Mouse (Mus musculus): ENCODE data around the gene Bicd2.

Bicd2 gene

DNA sequence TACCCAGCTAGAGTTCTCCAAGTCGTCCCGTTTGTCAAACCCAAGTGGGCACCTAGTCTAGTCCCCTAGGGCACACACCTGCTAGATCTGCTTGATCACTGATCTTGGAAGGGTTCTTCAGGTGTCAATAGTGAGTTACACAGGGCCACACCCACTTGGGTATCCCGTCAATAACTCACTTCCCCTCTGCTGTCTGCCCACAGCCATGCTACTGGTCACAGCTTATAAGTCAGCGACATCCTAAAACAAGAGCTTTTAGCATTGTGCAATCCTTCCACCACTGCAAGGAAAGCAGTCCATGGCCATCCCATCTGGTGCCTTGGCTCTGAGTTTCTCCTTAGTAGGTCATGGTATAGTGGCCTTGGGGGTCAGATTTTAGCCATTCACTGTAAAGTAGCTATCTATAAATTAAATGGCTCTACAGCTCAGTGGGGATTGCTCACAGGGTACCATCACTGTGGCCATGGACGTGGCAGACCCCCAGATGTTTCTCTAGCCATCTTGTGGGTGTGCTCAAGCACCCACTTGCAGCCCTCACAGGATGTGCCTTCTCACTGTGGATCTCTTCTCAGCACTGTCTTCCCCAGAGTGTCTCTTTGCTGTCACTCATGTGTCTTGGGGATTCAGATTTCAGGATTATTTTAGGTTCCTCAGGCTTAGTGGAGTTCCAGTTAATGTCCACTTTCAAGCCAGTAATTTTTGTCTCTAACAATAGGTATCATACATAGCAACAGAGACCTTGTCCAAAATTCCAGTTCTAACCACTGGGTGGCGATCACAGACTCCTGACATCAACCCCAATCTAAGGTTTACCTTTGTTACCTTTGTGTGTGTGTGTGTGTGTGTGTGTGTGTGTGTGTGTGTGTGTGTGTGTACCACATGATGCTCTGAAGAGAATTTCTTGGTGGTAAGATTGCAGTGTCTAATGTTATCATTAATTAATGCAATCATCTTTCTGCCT is 14.9 kb upstream of the Bicd2 start:
- peak; percentile 69 for DNase-seq (ENCODE audit: low spot score)

DNA sequence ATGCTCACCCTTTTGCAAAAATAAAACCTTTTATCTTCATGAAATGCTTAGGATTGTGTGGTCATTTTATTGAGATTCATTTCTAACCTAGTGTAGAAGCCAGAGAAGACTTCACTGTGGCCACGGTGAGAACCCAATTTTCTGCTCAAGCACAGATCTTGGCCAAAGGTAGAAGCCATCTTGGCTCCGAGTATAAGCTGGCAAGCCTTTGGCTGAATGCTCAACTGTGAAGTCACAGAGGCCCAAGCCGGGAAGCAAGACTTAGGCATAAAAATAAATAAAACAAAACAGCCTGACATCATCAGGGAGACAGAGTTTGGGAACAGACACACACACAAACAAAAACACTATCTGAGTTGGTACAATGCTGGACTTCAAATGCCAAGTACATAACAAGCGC is 13.3 kb upstream of the Bicd2 start:
- no peak for DNase-seq (ENCODE audit: low spot score)

DNA sequence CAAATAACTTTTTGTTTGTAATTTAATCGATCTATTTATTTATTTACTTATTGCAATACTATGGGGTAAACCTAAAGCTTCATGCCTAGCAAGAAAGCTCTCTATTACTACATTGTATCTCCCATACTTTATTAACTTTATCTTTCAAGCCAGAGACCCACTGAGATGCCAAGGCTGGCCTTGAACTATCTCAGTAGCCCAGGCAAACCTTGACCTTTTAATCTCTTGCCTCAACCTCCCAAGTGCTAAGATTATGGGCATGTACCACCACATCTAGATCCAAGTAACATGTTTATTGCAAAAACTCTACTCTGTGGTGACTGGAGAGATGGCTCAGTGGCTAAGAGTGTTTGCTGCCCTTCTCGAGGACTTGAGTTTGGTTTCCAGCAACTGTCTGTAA is 8.1 kb upstream of the Bicd2 start:
- DNase-seq (ENCODE audit: low spot score): no peak

DNA sequence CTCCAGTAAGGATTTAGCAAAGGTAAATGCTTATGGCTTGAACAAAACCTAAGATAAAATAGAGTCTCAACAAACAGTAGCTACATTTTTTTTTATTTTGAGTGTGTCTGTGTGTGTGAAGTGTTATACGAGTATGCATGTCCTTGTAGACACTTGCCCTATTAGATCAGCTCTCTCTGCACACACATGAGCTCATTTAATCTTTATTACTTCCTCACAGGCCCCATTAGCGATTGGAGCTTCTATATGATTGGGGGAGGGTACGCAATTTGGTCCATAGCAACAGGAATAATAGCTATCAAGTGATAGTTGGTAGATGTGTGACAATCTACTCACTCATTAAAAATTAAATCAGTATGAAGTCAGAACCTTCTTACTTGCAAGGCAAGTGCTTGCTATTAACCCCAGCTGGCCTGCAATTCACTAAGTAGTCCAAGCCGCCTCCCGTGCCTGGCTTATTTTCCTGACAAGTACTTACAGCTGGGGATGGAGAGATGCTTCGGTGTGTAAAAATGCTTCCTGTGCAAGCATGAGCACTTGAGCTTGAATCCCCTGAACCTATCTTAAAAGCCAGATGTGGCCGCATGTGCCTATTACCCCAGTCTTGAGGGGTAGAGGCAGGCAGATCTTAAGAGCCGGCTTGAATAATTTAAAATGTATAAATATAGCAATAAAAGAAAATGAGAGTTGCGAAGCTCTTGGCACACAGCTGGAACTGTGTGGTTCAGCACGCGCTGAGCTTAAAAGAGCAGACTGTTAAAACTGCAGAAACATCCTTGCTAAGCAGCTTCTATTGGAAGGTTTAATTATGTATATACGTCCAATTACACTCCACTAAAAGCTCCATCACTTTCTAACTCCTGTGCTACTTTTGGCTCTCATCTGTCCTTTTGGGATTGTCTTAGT is 6.1 kb upstream of the Bicd2 start:
- DNase-seq (ENCODE audit: low spot score): no peak

DNA sequence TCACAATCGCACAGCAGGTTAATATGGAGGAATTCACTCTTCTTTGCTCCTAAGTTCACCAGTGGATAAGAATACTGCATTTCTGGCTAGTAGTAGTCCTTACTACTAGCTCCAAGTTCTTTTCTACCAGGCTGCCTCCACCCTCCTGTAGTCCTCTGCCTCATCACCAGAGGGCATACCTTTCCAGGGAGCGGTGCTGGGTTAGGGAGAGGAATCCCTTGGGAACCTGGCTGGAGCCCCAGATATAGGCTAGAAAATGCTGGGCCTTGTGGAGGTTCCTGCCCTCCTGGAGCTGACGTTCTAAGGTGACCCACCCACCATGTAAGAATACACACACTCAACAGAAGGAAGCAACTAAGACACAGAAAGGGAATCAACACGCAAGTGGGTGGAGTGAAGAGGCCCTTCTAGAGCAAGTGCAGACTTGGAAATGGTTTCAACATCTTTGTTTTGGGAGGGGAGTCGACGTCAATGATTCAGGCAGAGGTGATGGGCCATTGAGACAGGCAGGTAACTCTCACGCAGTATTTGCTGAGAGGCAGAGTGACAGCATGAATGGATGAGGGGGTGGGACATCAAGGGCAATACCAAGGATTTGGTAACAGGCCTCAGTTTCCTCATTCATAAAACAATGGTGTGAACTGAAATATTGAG is 2.4 kb upstream of the Bicd2 start:
- DNase-seq (ENCODE audit: low spot score): peak; percentile 39

GRCm38 (mm10) chr13:49341831-49342722 is 692 bp downstream of the Bicd2 start:
- peak; percentile 31 for DNase-seq (ENCODE audit: low spot score)

DNA sequence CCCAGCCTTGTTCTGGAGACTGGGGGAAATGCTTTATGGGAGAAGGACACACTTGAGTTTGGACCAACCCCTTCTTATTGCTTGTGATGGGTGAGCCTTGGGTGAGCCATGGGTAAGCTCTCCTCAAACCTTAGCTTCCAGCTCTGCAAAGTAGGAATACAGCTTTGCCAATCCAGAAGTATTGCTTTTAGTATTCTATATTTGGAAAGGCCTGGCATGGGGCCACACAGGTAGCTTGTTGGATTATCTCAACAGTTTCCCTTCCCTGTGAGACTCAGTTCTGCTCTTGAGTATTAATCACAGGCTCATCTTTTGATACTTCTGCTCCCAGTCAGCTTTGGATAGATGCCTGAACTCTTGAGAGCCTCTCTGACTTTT is 1.3 kb downstream of the Bicd2 start:
- DNase-seq (ENCODE audit: low spot score): no peak

DNA sequence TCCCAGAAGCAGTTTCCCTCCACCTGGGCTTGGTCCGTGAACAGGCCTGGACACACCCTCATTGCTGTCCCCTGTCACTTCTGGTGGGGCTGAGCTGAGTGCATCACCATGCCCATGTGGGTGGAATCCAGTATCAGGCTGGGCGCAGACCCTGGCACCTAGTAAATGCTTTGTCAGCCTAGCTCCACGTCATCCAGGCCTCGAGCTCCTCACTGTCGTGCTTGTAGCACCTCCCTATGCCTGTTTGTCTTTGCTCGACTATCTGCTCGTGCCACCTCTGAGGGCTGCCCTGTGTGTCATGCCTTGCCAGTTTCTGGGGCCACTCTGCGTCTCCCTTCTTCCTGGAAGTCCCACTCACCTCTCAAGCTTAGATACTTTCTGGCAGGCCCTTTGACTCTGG is 3.2 kb downstream of the Bicd2 start:
- DNase-seq (ENCODE audit: low spot score): no peak

DNA sequence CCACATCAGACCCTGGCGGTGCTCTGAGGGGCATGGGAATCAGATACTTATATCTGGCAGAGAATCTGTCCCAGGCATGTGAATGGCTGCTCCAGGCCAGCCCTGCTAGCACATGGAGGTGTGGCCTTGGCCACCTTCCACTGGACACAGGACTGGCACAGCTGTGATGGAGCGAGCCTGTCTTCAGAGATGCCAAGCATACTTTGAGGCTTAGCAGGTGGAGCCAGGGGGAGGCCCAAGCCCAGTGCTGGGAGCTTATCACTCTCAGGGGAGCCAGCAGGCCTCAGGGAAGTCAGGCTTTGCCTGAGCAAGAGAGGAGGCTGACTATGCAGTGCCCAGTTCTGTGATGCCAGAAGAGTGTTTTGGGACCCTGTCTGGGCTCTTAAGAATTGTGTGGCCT is 4.1 kb downstream of the Bicd2 start:
- no peak for DNase-seq (ENCODE audit: low spot score)

DNA sequence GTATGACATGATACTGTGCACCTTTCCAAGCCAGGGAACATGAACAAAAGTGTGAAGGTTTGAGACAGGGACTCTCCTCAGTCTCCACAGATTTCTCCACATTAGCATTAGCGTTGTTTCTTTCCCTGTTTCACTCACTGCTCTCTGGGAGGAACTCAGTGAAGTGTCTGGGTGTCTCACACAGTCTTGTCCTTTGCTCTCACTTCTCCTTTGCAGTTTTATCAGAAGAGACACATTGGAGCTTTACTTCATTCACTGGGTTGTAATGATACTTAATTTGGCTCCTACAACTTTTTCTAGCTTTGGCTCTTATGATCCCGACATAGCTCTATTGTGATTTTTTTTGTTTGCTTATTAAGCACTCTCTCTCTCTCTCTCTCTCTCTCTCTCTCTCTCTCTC is 7.1 kb downstream of the Bicd2 start:
- DNase-seq (ENCODE audit: low spot score): no peak

GRCm38 (mm10) chr13:49349335-49349734 is 8.0 kb downstream of the Bicd2 start:
- DNase-seq (ENCODE audit: low spot score): no peak

DNA sequence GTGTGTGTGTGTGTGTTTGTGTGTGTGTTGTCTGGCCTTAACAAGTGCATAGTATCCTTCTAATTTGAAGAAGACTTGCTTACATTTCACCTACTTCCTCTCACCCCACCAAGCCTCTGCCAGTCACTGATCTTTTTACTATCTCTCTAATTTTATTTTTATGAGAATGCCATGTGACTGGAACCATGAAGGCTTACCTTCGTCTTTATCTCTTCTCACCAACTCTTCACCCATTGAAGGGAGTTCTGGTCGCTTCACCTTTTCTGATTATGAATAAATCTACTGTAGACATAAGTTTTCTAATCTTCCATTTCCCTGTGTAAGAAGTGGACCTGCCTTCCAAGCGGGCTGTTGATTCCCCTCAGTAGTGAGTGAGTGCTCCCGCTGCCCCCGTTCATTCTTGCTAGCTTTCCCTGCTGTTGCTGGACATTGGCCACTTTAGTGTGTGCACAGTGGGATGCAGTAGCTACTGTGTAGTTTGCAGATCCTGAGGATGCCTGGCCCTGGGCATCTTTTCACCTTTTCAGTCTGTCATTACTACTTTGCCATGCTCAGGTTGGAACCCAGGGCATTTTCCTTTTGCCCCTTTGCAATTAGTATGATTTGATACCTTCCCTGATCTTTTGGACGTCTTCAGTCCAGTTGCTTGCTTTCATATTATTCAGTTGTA is 8.6 kb downstream of the Bicd2 start:
- no peak for DNase-seq (ENCODE audit: low spot score)

- peak; percentile 33 for DNase-seq (ENCODE audit: low spot score)
These were observed 11.3 kb downstream of the Bicd2 start for GRCm38 (mm10) chr13:49352581-49353159.

DNA sequence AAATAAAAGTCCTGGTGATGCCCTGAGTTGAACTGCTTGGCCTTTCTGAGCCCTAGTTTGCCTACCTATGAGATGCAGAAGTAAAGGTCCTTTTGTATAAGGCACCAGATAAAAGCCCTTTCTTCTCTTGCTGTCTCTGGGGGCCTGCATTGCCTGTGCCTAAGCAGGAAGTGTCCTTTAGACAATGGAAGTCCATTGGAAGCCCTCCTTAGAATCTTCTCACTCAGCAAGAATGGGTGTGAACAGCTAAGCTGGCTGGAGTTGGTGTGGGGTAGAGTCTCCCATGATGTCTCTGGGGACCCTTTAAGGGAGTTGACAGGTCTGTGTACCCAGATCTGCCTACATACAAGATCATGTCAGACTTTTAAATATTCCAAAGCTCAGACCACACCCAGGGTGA is 12.0 kb downstream of the Bicd2 start:
- no peak for DNase-seq (ENCODE audit: low spot score)

DNA sequence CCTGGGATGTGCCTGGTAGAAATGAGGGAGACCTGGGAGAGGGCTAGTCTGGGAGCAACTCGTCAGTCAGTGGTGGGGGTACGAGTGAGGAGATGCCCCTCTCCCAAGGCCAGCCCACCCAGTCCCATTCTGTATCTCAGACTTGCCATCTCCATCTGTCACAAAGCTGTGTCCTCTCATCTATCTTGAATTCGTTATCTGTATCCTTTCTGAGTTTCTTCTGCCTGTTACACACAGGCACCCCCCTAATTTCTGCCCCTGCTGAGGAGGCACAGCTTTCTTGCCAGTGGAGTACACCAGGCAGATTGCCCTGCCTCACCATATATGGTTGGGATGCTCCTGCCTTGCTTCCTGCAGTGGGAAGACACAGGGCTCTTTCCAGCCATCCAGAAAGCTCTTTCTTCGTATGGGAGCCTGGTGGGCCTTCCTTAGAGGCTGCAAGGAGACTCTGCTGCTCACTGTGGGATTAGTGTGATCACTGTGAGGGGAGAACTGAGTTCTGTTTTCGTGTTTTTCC is 12.7 kb downstream of the Bicd2 start:
- DNase-seq (ENCODE audit: low spot score): no peak

DNA sequence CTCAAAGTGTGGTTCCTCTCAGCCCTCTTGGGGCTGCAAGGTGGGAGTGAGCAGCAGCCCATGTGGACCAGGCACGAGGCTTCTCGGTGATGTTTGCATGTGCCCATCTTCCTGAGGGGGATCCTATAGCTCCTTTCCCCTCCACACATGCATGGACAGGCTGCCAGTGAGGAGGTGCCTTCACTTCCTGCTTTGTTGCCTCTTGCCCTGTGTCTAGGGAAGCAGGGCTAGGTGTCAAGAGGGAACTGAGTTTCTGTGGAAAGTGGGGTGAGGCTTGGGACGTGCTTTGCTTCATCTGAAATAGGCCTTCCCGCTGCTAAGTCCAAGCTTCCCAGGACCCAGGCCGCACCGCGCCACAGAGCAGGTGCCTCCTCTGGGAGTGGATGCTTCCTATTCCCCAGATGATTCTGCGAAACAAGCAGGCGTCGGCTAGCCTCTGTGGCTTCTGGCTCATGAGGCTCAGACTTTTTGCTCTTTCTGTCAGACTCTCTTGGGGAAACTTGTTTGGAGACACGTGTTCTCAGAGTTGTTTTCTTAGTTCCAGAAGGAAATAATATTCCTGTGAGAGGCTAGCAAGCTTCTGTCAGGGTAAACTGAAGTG is 14.2 kb downstream of the Bicd2 start:
- DNase-seq (ENCODE audit: low spot score): no peak

GRCm38 (mm10) chr13:49356090-49356489 is 14.7 kb downstream of the Bicd2 start:
- no peak for DNase-seq (ENCODE audit: low spot score)

GRCm38 (mm10) chr13:49357367-49358026 is 16.1 kb downstream of the Bicd2 start:
- no peak for DNase-seq (ENCODE audit: low spot score)

GRCm38 (mm10) chr13:49358184-49358583 is 16.8 kb downstream of the Bicd2 start:
- no peak for DNase-seq (ENCODE audit: low spot score)

Measured in embryo, embryonic 10.5 days (tissue).